Mouse (Mus musculus) lung, postnatal 0 days (tissue): ENCODE measurements around the gene Hdgfl2.

Experiments used
- CTCF ChIP-seq: IDR thresholded peaks from 2 replicates; pipeline ENCODE4 v1.5.1; 2016; ENCODE audit warnings: antibody characterized with exemption, mild to moderate bottlenecking
- EP300 ChIP-seq: IDR thresholded peaks from 2 replicates; pipeline ENCODE4 v1.6.1; 2016; ENCODE audit warnings: antibody characterized with exemption, mild to moderate bottlenecking, control low read depth

DNA sequence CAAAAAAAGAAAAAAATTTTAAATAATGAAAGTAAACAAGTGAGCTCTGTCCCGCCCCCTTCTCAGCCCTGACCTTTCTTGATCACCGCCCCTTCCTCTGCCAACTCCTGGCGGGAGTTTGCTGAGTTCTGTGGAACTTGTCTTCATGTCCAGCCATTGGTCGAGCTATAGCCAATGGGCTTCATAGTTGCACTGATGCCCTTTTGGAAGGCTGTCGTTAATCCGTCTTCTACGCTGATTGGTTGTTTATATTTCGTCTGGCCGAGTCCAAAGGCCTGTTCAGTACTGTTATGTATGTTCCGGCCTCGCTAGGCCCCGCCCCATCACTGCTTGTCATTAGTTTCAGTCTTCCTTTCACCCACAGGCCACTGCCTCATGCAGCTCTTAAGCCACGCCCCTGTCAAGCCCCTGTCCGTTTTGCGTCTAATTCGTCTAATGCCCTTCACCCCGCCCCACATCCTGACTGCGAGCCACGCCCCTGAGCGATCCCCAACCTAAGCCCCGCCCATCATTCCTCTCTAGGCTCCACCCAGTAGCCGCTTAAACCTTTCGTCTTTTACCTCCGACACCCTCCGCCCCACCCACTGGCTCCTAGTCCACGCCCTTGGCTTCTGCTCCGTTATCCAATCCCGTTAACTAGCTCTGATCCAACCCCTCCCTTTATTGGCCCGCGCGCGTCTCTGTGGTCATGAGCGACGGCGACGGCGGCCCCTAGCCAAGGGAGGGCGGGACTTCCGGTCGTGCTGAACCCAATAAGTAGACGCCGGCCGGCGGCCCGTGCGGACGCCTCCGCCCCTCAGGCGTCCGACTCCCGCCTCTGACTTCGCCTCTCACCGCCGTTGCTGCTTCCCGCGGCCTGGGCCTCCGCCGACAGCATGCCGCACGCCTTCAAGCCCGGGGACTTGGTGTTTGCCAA, at the start of gene Hdgfl2:
- TF ChIP-seq CTCF: no peak
- peak; percentile 64 for TF ChIP-seq EP300
